Mouse (Mus musculus) embryonic facial prominence, embryonic 12.5 days (tissue): ENCODE data around the gene Teddm1b. TPM values are rescaled to one million over a fixed set of nuclear protein-coding genes. Genes with fewer than 3 reads are reported as not detected.

Source experiments
- ATAC-seq: fragments of 200-750 bp; cut with Nextera tagmentation; 2 replicates; pipeline ENCODE4 v1.8.0; 2017; ENCODE audit not compliant: insufficient number of reproducible peaks, insufficient read depth, low FRiP score, low TSS enrichment
- H3K27ac ChIP-seq: fragments of 300-500 bp; sonication (generic); 2 replicates; pipeline ENCODE4 v1.5.1; 2016; ENCODE audit warnings: mild to moderate bottlenecking
- H3K27me3 ChIP-seq: fragments of 300-500 bp; sonication (generic); 2 replicates; pipeline ENCODE4 v1.6.1; 2016; ENCODE audit warnings: mild to moderate bottlenecking, moderate library complexity
- H3K36me3 ChIP-seq: fragments of 300-500 bp; sonication (generic); 2 replicates; pipeline ENCODE4 v1.6.1; 2016; ENCODE audit warnings: mild to moderate bottlenecking
- H3K4me1 ChIP-seq: fragments of 300-500 bp; sonication (generic); 2 replicates; pipeline ENCODE4 v1.6.1; 2016
- H3K4me2 ChIP-seq: fragments of 300-500 bp; sonication (generic); replicated peaks from 2 replicates; pipeline ENCODE4 v1.6.1; 2016; ENCODE audit warnings: mild to moderate bottlenecking, moderate library complexity
- H3K4me3 ChIP-seq: fragments of 300-500 bp; sonication (generic); 2 replicates; pipeline ENCODE4 v1.5.1; 2016; ENCODE audit warnings: mild to moderate bottlenecking
- H3K9ac ChIP-seq: fragments of 300-500 bp; sonication (generic); 2 replicates; pipeline ENCODE4 v1.6.1; 2016; ENCODE audit warnings: mild to moderate bottlenecking, moderate library complexity
- H3K9me3 ChIP-seq: fragments of 300-500 bp; sonication (generic); 2 replicates; pipeline ENCODE4 v1.6.1; 2016; ENCODE audit warnings: mild to moderate bottlenecking, moderate library complexity
- WGBS: fragments of 180-500 bp; shearing (Covaris S2); methylation state at CpG from one replicate; pipeline ENCODE4 v1.1.7; 2016; 5-methylcytosine and 5-hydroxymethylcytosine counted together
- polyA plus RNA-seq: library from polyadenylated mRNA; unstranded; fragments of >200 nt; fragmentation: Nextera tagmentation; extraction: Ambion mirVana; gene quantifications from 2 replicates; pipeline ENCODE4 v1.2.1, GENCODE M21; 2016

The Teddm1b gene
- polyA plus RNA-seq, 1 experiment from 2014 or later, result 0.27 TPM

GRCm38 (mm10) chr1:153905884-153906283 lies 31.7 kb downstream of the Teddm1b start:
- 90% methylated on average over 3 of the region's 3 CpGs for WGBS
- no peak overlapping the region for H3K9ac ChIP-seq
- H3K4me1 ChIP-seq, result peaks cover 11% of the 10 kb centered on the region; the same call in 1 of the 2 replicates
- no peak for ATAC-seq
- H3K4me3 ChIP-seq, result no peak overlapping the region
- no peak overlapping the region for H3K27ac ChIP-seq
- no peaks in the 10 kb centered on the region for H3K9me3 ChIP-seq
- no peak overlapping the region for H3K4me2 ChIP-seq
- H3K36me3 ChIP-seq, result peaks cover 63% of the 10 kb centered on the region
- H3K27me3 ChIP-seq, result no peaks in the 10 kb centered on the region

GRCm38 (mm10) chr1:153908208-153908607 lies 34.1 kb downstream of the Teddm1b start:
- no peak overlapping the region for H3K4me3 ChIP-seq
- peaks cover 59% of the 10 kb centered on the region for H3K36me3 ChIP-seq
- 84% methylated on average over 6 of the region's 6 CpGs for WGBS

GRCm38 (mm10) chr1:153908741-153909140 lies 34.6 kb downstream of the Teddm1b start:
- H3K4me1 ChIP-seq, result no peaks in the 10 kb centered on the region
- no peaks in the 10 kb centered on the region for H3K27me3 ChIP-seq
- H3K27ac ChIP-seq, result no peak overlapping the region
- H3K4me3 ChIP-seq, result no peak overlapping the region
- 93% methylated on average over 4 of the region's 4 CpGs for WGBS
- no peak overlapping the region for H3K4me2 ChIP-seq
- no peak overlapping the region for H3K9ac ChIP-seq
- no peaks in the 10 kb centered on the region for H3K9me3 ChIP-seq
- peaks cover 53% of the 10 kb centered on the region for H3K36me3 ChIP-seq
- no peak for ATAC-seq

More at GRCm38 (mm10) chr1:153908208-153908607, 34.1 kb downstream of the Teddm1b start:
- Histone ChIP-seq H3K27ac (no peak overlapping the region), H3K9ac (no peak overlapping the region), H3K27me3 (no peaks in the 10 kb centered on the region), H3K4me2 (no peak overlapping the region), H3K4me1 (no peaks in the 10 kb centered on the region), H3K9me3 (no peaks in the 10 kb centered on the region)
- no peak for ATAC-seq

- H3K4me2 ChIP-seq, result no peak overlapping the region
- no peaks in the 10 kb centered on the region for H3K27me3 ChIP-seq
- H3K9me3 ChIP-seq, result no peaks in the 10 kb centered on the region
- WGBS, result 84% methylated on average over 10 of the region's 10 CpGs
- ATAC-seq, result no peak
- H3K36me3 ChIP-seq, result peaks cover 47% of the 10 kb centered on the region
- no peak overlapping the region for H3K9ac ChIP-seq
- no peak overlapping the region for H3K4me3 ChIP-seq
- no peaks in the 10 kb centered on the region for H3K4me1 ChIP-seq
- H3K27ac ChIP-seq, result no peak overlapping the region
Measured at GRCm38 (mm10) chr1:153909213-153909962, 35.2 kb downstream of the Teddm1b start.

GRCm38 (mm10) chr1:153909963-153910291 lies 35.8 kb downstream of the Teddm1b start:
- Histone ChIP-seq H3K27me3 (no peaks in the 10 kb centered on the region), H3K9ac (no peak overlapping the region), H3K4me3 (no peak overlapping the region), H3K4me1 (no peaks in the 10 kb centered on the region), H3K27ac (no peak overlapping the region), H3K4me2 (no peak overlapping the region), H3K9me3 (no peaks in the 10 kb centered on the region), H3K36me3 (peaks cover 41% of the 10 kb centered on the region)
- no peak for ATAC-seq
- WGBS, result 88% methylated on average over 9 of the region's 9 CpGs

- Histone ChIP-seq H3K4me3 (no peak overlapping the region), H3K36me3 (peaks cover 36% of the 10 kb centered on the region), H3K27me3 (no peaks in the 10 kb centered on the region), H3K9ac (no peak overlapping the region), H3K4me1 (no peaks in the 10 kb centered on the region), H3K27ac (no peak overlapping the region), H3K4me2 (no peak overlapping the region), H3K9me3 (no peaks in the 10 kb centered on the region)
- 86% methylated on average over 5 of the region's 5 CpGs for WGBS
- ATAC-seq, result no peak
Measured at GRCm38 (mm10) chr1:153910423-153910822, 36.3 kb downstream of the Teddm1b start.

- 84% methylated on average over 6 of the region's 6 CpGs for WGBS
- Histone ChIP-seq H3K4me2 (no peak overlapping the region), H3K36me3 (peaks cover 27% of the 10 kb centered on the region), H3K27ac (no peak overlapping the region), H3K27me3 (no peaks in the 10 kb centered on the region), H3K4me1 (no peaks in the 10 kb centered on the region), H3K9ac (no peak overlapping the region), H3K9me3 (no peaks in the 10 kb centered on the region), H3K4me3 (no peak overlapping the region)
- ATAC-seq, result no peak
Measured at GRCm38 (mm10) chr1:153911276-153911795, 37.2 kb downstream of the Teddm1b start.

- no peaks in the 10 kb centered on the region for H3K9me3 ChIP-seq
- H3K4me3 ChIP-seq, result no peak overlapping the region
- WGBS, result 84% methylated on average over 3 of the region's 3 CpGs
- H3K27ac ChIP-seq, result no peak overlapping the region
- no peaks in the 10 kb centered on the region for H3K27me3 ChIP-seq
- no peak overlapping the region for H3K9ac ChIP-seq
- H3K4me1 ChIP-seq, result no peaks in the 10 kb centered on the region
- H3K36me3 ChIP-seq, result 0 out of 2 replicates have a peak, but pooled peaks cover 2% of the 10 kb centered on the region
- H3K4me2 ChIP-seq, result no peak overlapping the region
- ATAC-seq, result no peak
Measured at GRCm38 (mm10) chr1:153913869-153914268, 39.7 kb downstream of the Teddm1b start.

GRCm38 (mm10) chr1:153918521-153919206 lies 44.5 kb downstream of the Teddm1b start:
- Histone ChIP-seq H3K9ac (no peak overlapping the region), H3K4me2 (no peak overlapping the region), H3K9me3 (no peaks in the 10 kb centered on the region), H3K27me3 (no peaks in the 10 kb centered on the region), H3K27ac (no peak overlapping the region), H3K36me3 (no peaks in the 10 kb centered on the region), H3K4me3 (no peak overlapping the region), H3K4me1 (no peaks in the 10 kb centered on the region)
- 78% methylated on average over 3 of the region's 3 CpGs for WGBS
- no peak for ATAC-seq

- no peak for ATAC-seq
- no peak overlapping the region for H3K4me3 ChIP-seq
- no peak overlapping the region for H3K4me2 ChIP-seq
- no peak overlapping the region for H3K27ac ChIP-seq
- no peaks in the 10 kb centered on the region for H3K4me1 ChIP-seq
- H3K9me3 ChIP-seq, result no peaks in the 10 kb centered on the region
- no peaks in the 10 kb centered on the region for H3K36me3 ChIP-seq
- no peaks in the 10 kb centered on the region for H3K27me3 ChIP-seq
- no peak overlapping the region for H3K9ac ChIP-seq
- 91% methylated on average over 3 of the region's 3 CpGs for WGBS
Measured at GRCm38 (mm10) chr1:153921642-153922041, 47.5 kb downstream of the Teddm1b start.

GRCm38 (mm10) chr1:153922571-153923021 lies 48.5 kb downstream of the Teddm1b start:
- Histone ChIP-seq H3K27me3 (no peaks in the 10 kb centered on the region), H3K9ac (no peak overlapping the region), H3K27ac (no peak overlapping the region), H3K4me1 (no peaks in the 10 kb centered on the region), H3K4me2 (no peak overlapping the region), H3K36me3 (no peaks in the 10 kb centered on the region), H3K9me3 (no peaks in the 10 kb centered on the region), H3K4me3 (no peak overlapping the region)
- no peak for ATAC-seq
- 19% methylated on average over 5 of the region's 5 CpGs for WGBS
